Mouse (Mus musculus) testis, adult 2 months (tissue): ENCODE measurements around the gene Mcf2l.

ENCODE experiments used
- CTCF ChIP-seq: fragments of 200-500 bp; IDR thresholded peaks from 2 replicates; pipeline ENCODE4 v1.5.1; 2012; ENCODE audit warnings: low read depth, mild to moderate bottlenecking, inconsistent platforms, low read length, moderate library complexity; ENCODE audit not compliant: control insufficient read depth, insufficient read depth, insufficient replicate concordance
- POLR2A ChIP-seq: fragments of 200-500 bp; IDR thresholded peaks from 2 replicates; pipeline ENCODE4 v1.6.1; 2012; ENCODE audit warnings: low read depth, mild to moderate bottlenecking, inconsistent platforms, low read length, moderate library complexity; ENCODE audit not compliant: control insufficient read depth

DNA sequence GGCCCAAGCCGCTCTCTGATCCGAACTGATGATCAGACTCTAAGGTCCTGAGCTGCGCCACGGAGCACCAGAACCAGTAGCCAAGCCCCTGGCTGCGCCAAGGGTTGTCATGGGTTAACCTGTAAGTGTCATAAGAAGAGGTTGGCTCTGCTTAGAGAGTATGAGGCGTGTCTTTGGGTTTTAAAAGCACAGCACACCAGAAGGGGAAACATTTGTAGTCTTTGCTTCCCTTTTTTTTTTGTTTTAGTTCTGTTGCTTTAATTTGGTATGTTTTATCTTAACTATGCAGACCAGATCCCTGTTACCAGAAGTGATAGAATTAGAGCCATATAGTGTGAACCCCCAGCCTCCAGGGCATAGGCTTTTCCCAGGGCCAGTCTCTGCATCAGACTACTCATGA, 6.6 kb downstream of the Mcf2l start:
- TF ChIP-seq CTCF (no peak), POLR2A (no peak)
